Mouse (Mus musculus) spleen, adult 2 months (tissue): Measurements from ENCODE around the gene Olfr376. TPM values are rescaled to one million over a fixed set of nuclear protein-coding genes. Genes with fewer than 3 reads are reported as not detected.

Experiments
- DNase-seq, 2 experiments: peaks; one replicate each; pipeline versions ENCODE4 v3.0.0 to v3.0.0-alpha.2; 2012 to 2021; ENCODE audit warnings: low spot score in 2 of 2, low read depth in 1 of 2
- H3K27ac ChIP-seq: fragments of 200-500 bp; 2 replicates; pipeline ENCODE4 v1.5.1; 2012; ENCODE audit warnings: low read length, inconsistent platforms; ENCODE audit not compliant: insufficient read depth
- H3K27me3 ChIP-seq: fragments of 200-500 bp; 2 replicates; pipeline ENCODE4 v1.6.1; 2012; ENCODE audit warnings: mild to moderate bottlenecking, moderate library complexity, low read length, inconsistent platforms; ENCODE audit not compliant: control insufficient read depth, insufficient read depth
- H3K36me3 ChIP-seq: fragments of 200-500 bp; 2 replicates; pipeline ENCODE4 v1.6.1; 2012; ENCODE audit warnings: mild to moderate bottlenecking, low read length, inconsistent platforms; ENCODE audit not compliant: control insufficient read depth, insufficient read depth
- H3K4me1 ChIP-seq: fragments of 200-500 bp; 2 replicates; pipeline ENCODE4 v1.6.1; 2011; ENCODE audit warnings: inconsistent platforms; ENCODE audit not compliant: control insufficient read depth, insufficient read depth, insufficient read length
- H3K4me3 ChIP-seq: fragments of 200-500 bp; 2 replicates; pipeline ENCODE4 v1.5.1; 2011; ENCODE audit warnings: mild to moderate bottlenecking, inconsistent platforms; ENCODE audit not compliant: insufficient read depth, insufficient read length; ENCODE audit errors: extremely low read depth
- CTCF ChIP-seq: fragments of 200-500 bp; IDR thresholded peaks from 2 replicates; pipeline ENCODE4 v1.5.1; 2011; ENCODE audit warnings: mild to moderate bottlenecking, inconsistent platforms; ENCODE audit not compliant: insufficient read depth, insufficient read length, insufficient replicate concordance; ENCODE audit errors: extremely low read depth
- POLR2A ChIP-seq: fragments of 200-500 bp; IDR thresholded peaks from 2 replicates; pipeline ENCODE4 v1.6.1; 2011; ENCODE audit warnings: low read depth, low read length, inconsistent platforms
- WGBS: fragments of 180-500 bp; shearing (Covaris S2); methylation state at CpG from one replicate; pipeline ENCODE4 v1.1.7; 2018; 5-methylcytosine and 5-hydroxymethylcytosine counted together
- polyA plus RNA-seq: library from polyadenylated mRNA; depleted of rRNA; stranded (reverse); fragments of >200 nt; gene quantifications from 2 replicates; pipeline ENCODE4 v1.2.3, GENCODE M21; 2012; rRNA removed

The Olfr376 gene
- not detected in 2 replicates for polyA plus RNA-seq

DNA sequence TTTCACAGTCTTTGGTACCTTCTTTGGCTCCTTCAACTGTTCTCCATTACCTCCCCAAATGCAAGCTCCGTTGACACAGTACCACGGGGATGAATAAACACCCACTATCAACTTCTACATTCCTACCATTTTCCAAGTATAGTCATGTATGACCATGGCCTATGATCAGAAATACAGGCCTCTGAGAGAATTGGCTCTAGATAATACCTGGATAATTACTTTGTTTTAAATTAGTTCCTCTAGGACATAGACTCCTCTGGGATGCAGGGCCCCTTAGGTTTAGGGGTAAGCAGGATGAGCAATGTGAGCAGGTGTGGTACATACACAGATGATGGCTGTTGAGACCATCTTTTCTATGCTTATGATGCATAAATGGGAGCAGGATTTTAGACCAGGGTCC is at the start of gene Olfr376:
Gene Olfr376 (plus strand): TSS at position 301 of the 400 bp plus-strand sequence.
- H3K4me3 ChIP-seq: no peak within 1 kb of the TSS
- DNase-seq: no peak
- H3K36me3 ChIP-seq: no peaks in the 10 kb centered on the region
- no peak for TF ChIP-seq CTCF
- TF ChIP-seq POLR2A: no peak
- no peak within 1 kb of the TSS for H3K27ac ChIP-seq
- no peaks in the 10 kb centered on the region for H3K4me1 ChIP-seq
- no peaks in the 10 kb centered on the region for H3K27me3 ChIP-seq
- WGBS: 86% methylated on average over 2 of the region's 2 CpGs

DNA sequence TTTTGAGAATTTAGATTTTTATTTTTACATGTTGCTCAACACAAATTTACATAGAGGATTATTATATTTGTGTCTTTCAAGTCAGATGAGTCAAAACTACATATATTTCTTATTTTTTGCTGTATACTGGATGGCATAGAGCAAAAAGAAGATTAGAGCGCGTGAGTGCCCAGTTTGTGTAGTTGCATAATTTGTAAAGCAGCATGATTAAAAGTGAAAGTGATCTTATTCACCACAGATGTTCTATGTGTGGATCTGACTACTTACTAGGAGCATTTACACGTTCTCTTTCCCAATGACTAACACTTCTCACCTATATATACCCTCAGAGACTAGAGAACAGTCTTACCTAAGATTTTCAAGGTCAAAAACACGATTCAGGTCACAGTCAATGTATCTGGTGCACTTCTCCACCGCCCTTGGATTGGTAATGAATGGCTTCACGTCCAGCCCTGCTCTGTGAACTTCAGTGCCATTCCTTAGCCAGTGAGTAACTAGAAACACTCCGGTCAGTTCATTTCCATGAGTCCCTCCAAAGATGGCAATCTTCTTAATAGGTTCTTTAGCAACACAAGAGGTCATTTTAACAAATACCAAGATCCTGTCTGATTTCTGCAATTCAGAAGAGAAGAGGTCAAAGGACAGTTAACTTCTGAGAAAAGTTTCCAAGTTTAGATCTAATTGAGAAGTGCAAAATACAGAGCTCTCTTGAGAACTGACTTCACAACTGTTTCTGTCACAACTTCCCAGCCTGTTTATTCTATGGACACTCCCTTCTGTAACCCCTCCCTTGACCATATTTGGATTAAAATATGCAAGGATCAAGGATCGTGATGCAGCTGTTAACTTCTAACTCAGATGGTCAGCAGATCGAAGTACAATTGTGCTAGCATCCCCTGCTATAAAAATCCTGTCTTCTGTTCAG is 46.9 kb upstream of the Olfr376 start:
- WGBS: 64% methylated on average over 9 of the region's 9 CpGs
- H3K27me3 ChIP-seq: no peaks in the 10 kb centered on the region
- DNase-seq: no peak
- no peak for TF ChIP-seq POLR2A
- TF ChIP-seq CTCF: no peak
- H3K4me1 ChIP-seq: no peaks in the 10 kb centered on the region
- H3K27ac ChIP-seq: no peak overlapping the region
- no peak overlapping the region for H3K4me3 ChIP-seq
- no peaks in the 10 kb centered on the region for H3K36me3 ChIP-seq

DNA sequence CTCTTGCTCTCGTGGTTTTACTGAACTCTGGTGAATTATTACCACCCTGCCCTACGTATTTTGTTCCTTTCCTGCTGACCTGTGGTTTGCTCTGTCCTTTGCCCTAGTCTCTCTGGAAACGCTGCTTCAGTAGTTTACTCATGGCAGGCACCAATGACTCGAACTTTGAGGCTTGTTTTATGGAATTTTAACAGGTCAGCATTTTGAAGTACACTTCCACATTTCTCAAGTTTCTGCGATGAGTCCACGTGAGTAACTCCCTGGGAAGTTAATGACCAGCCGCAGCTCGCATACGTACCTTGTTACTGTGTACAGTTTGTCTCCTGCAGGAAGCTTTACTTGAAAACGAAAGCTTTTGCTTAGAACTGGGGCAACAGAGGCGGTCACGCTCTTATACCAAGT is 44.6 kb upstream of the Olfr376 start:
- Histone ChIP-seq H3K27me3 (no peaks in the 10 kb centered on the region), H3K36me3 (no peaks in the 10 kb centered on the region), H3K27ac (no peak overlapping the region), H3K4me1 (no peaks in the 10 kb centered on the region; the same call in 1 of the 2 replicates), H3K4me3 (no peak overlapping the region)
- DNase-seq: no peak
- TF ChIP-seq POLR2A (no peak), CTCF (no peak)
- 15% methylated on average over 12 of the region's 12 CpGs for WGBS

DNA sequence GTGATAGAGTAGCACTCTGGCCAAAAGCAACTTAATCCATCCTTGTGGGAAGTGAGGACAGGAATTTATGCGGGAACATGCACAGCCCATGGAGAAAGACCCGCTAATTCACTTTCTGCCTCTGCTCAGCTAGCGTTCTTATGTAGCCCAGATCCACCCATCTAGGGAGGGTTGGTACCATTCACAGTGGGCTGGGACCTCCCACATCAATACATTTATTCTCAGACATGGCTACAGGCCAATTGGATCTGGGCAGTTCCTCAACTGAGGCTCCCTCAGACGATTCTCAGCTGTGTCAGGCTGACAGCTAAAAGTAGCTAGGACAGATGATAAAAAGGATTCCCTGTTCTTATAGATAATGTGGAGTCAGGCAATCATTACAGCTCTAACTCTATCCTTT is 43.7 kb upstream of the Olfr376 start:
- no peaks in the 10 kb centered on the region for H3K27me3 ChIP-seq
- H3K4me1 ChIP-seq: no peaks in the 10 kb centered on the region; the same call in 1 of the 2 replicates
- WGBS: 75% methylated on average over 4 of the region's 4 CpGs
- H3K36me3 ChIP-seq: no peaks in the 10 kb centered on the region
- H3K27ac ChIP-seq: no peak overlapping the region
- no peak for TF ChIP-seq CTCF
- TF ChIP-seq POLR2A: no peak
- no peak overlapping the region for H3K4me3 ChIP-seq
- DNase-seq: no peak

DNA sequence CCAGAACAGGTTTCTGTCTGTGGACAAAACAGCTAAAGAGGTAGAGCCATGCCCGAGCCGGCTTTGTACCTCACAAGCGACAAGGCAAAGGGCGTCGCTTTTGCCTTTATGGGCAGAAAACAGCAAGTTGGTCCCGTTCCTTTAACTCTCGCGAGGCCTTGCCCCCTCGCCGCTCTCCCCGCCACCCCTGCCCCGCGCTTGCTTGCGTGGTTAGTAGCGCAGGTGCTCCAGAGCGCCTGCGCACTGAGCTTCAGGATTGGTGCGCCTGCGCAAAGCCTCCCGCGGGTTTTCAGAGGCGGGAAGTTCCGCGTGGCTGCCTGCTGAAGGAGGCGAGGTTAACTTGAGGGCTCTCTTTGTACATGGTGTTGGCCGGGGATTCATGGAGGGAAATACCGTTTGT is 41.6 kb upstream of the Olfr376 start, which contains the start of the genes Aspa, Gm49340 and Spata22:
Gene Aspa (minus strand): TSS at position 155 of the 400 bp plus-strand sequence.
Gene Gm49340 (plus strand): TSS at position 300 of the 400 bp plus-strand sequence.
Gene Spata22 (plus strand): TSS at position 300 of the 400 bp plus-strand sequence.
- WGBS: 90% methylated on average over 27 of the region's 27 CpGs
- H3K36me3 ChIP-seq: no peaks in the 10 kb centered on the region
- no peak within 1 kb of the TSS for H3K4me3 ChIP-seq
- H3K27me3 ChIP-seq: no peaks in the 10 kb centered on the region
- TF ChIP-seq CTCF: no peak
- no peak for TF ChIP-seq POLR2A
- H3K27ac ChIP-seq: no peak within 1 kb of the TSS
- no peak for DNase-seq
- H3K4me1 ChIP-seq: no peaks in the 10 kb centered on the region; the same call in 1 of the 2 replicates

DNA sequence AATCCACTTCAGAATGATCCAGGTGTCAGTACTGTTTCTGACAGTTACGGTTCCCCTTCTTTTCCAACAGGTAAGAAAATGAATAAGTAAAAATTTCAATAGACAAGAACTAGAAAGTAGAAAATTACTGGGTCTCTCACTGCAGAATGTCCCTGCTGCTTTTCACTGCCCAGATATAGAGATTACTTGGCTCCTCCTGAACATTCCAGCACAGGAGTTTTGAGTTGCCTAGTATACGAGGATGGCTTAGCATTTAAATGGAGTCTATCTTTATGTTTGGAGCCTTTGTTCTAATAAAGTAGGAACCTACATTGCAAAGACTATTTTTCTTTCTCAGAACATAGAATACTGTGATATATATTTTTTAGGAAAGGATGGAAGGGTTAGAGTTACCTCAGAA is 37.7 kb upstream of the Olfr376 start:
- H3K27ac ChIP-seq: no peak overlapping the region
- no peaks in the 10 kb centered on the region for H3K27me3 ChIP-seq
- H3K36me3 ChIP-seq: no peaks in the 10 kb centered on the region
- H3K4me3 ChIP-seq: no peak overlapping the region
- DNase-seq: no peak
- H3K4me1 ChIP-seq: no peaks in the 10 kb centered on the region; the same call in 1 of the 2 replicates
- WGBS: 80% methylated on average over 2 of the region's 2 CpGs
- TF ChIP-seq POLR2A (no peak), CTCF (no peak)
